7 mouse cellular contexts compared by ENCODE assay signal in genomic region chr15:67039421-67039907, GRCm38 (mm10).
DNase-seq lines count a peak whose midpoint lies in the region; ATAC-seq and TF ChIP-seq lines count a peak whose summit lies in the region.

No protein-coding gene starts in this region.

- ATAC-seq in hindbrain, embryonic 14.5 days (ENCODE audit: low FRiP score) = peak; percentile 64; the same call in 1 of the 2 replicates
- peak; percentile 82 for ATAC-seq in liver, embryonic 11.5 days (replicated peaks; ENCODE audit: low FRiP score)

- peak overlapping the region; percentile 51 for H3K4me2 ChIP-seq in hindbrain, embryonic 14.5 days (replicated peaks)
- H3K4me2 ChIP-seq in liver, embryonic 11.5 days = peak overlapping the region; percentile 66
- peak overlapping the region; percentile 69 for H3K4me2 ChIP-seq in myocyte (ENCODE audit: low read depth)

- TF ChIP-seq POLR2A in myocyte (IDR thresholded peaks at IDR 0.05; ENCODE audit: insufficient read length, low read depth) = peak; percentile 74

- H3K36me3 ChIP-seq in hindbrain, embryonic 14.5 days (replicated peaks; ENCODE audit: control insufficient read depth, insufficient read depth) = no peaks in the 10 kb centered on the region
- H3K36me3 ChIP-seq in liver, embryonic 11.5 days (ENCODE audit: control insufficient read depth, insufficient read depth, low read length) = no peaks in the 10 kb centered on the region
- no peaks in the 10 kb centered on the region for H3K36me3 ChIP-seq in myocyte (ENCODE audit: control insufficient read depth, insufficient read depth)

- H3K79me2 ChIP-seq in myocyte (ENCODE audit: control insufficient read depth, insufficient read depth) = no peaks in the 10 kb centered on the region

- peak; percentile 85 for DNase-seq in NIH3T3 (ENCODE audit: low read depth)
- DNase-seq in forelimb bud, embryonic 11.5 days (ENCODE audit: low read depth, low spot score) = peak; percentile 72
- peak; percentile 42 for DNase-seq in hindbrain, embryonic 14.5 days (ENCODE audit: low spot score)
- peak; percentile 70 for DNase-seq in liver, embryonic 11.5 days (ENCODE audit: low spot score)
- DNase-seq in testis, postnatal 10 days (ENCODE audit: low spot score) = peak; percentile 82

- H3K9me3 ChIP-seq in hindbrain, embryonic 14.5 days (ENCODE audit: control insufficient read depth, low read length) = no peaks in the 10 kb centered on the region
- H3K9me3 ChIP-seq in liver, embryonic 11.5 days (ENCODE audit: control insufficient read depth, low read length) = no peaks in the 10 kb centered on the region

- H3K9ac ChIP-seq in hindbrain, embryonic 14.5 days = peak overlapping the region; percentile 21
- H3K9ac ChIP-seq in liver, embryonic 11.5 days (ENCODE audit: low read depth, low read length) = peak overlapping the region; percentile 50

- 8% methylated on average over 16 of the region's 16 CpGs for WGBS in hindbrain, embryonic 14.5 days
- WGBS in liver, embryonic 11.5 days = under 1% methylated on average over 16 of the region's 16 CpGs

- no peaks in the 10 kb centered on the region for H3K27me3 ChIP-seq in hindbrain, embryonic 14.5 days (ENCODE audit: control insufficient read depth, insufficient read depth, low read length)
- H3K27me3 ChIP-seq in liver, embryonic 11.5 days (replicated peaks; ENCODE audit: control insufficient read depth, insufficient read depth, low read length) = no peaks in the 10 kb centered on the region
- no peaks in the 10 kb centered on the region for H3K27me3 ChIP-seq in myocyte (ENCODE audit: control insufficient read depth, insufficient read depth, insufficient read length)

- peak overlapping the region; percentile 59; the same call in 1 of the 2 replicates for H3K27ac ChIP-seq in brown adipose tissue, adult 24 weeks (replicated peaks; ENCODE audit: low read depth, low read length)
- H3K27ac ChIP-seq in hindbrain, embryonic 14.5 days = no peak overlapping the region
- no peak overlapping the region for H3K27ac ChIP-seq in liver, embryonic 11.5 days (ENCODE audit: low read depth, low read length)

- H3K4me3 ChIP-seq in brown adipose tissue, adult 24 weeks (ENCODE audit: insufficient read depth, low read depth, low read length) = peak overlapping the region; percentile 91
- peak overlapping the region; percentile 23 for H3K4me3 ChIP-seq in hindbrain, embryonic 14.5 days (replicated peaks; ENCODE audit: low read length)
- H3K4me3 ChIP-seq in liver, embryonic 11.5 days (ENCODE audit: low read depth, low read length) = peak overlapping the region; percentile 43
- peak overlapping the region; percentile 27 for H3K4me3 ChIP-seq in myocyte

- peaks cover 5% of the 10 kb centered on the region for H3K4me1 ChIP-seq in brown adipose tissue, adult 24 weeks (ENCODE audit: control insufficient read depth, insufficient read depth, insufficient read length, low read length)
- H3K4me1 ChIP-seq in hindbrain, embryonic 14.5 days (replicated peaks; ENCODE audit: control insufficient read depth, insufficient read depth, low read length) = 0 out of 2 replicates have a peak, but pooled peaks cover 5% of the 10 kb centered on the region
- H3K4me1 ChIP-seq in liver, embryonic 11.5 days (replicated peaks; ENCODE audit: control insufficient read depth, insufficient read depth, low read length) = peaks cover 5% of the 10 kb centered on the region

- no peak overlapping the region for H3ac ChIP-seq in myocyte (ENCODE audit: control insufficient read depth, insufficient read length)

TF ChIP-seq in myocyte, 11 proteins besides CTCF, POLR2A, EP300 and RAD21:
- TF ChIP-seq TCF3 (IDR thresholded peaks at IDR 0.05; ENCODE audit: insufficient read length, low read depth) = no peak
- no peak for TF ChIP-seq USF1 (IDR thresholded peaks at IDR 0.05; ENCODE audit: low read depth)
- TF ChIP-seq MAX (IDR thresholded peaks at IDR 0.05; ENCODE audit: low read depth) = no peak
- no peak for TF ChIP-seq CEBPB (IDR thresholded peaks at IDR 0.05; ENCODE audit: insufficient read depth, poor library complexity, severe bottlenecking)
- TF ChIP-seq SRF (IDR thresholded peaks at IDR 0.05; ENCODE audit: control insufficient read depth, insufficient read length, low read depth) = peak; percentile 12
- peak; percentile 85 for TF ChIP-seq POLR2AphosphoS2 (IDR thresholded peaks at IDR 0.05; ENCODE audit: insufficient read length, low read depth)
- TF ChIP-seq MYOD1 (IDR thresholded peaks at IDR 0.05; ENCODE audit: control insufficient read depth in 1 of 3, insufficient read length in 2 of 3, low read depth in 2 of 3) = peak in 1 of 3 experiments; percentile 31
- TF ChIP-seq MYOG (IDR thresholded peaks at IDR 0.05; ENCODE audit: control insufficient read depth in 1 of 3, insufficient read depth in 1 of 3, insufficient read length in 2 of 3, low read depth in 2 of 3) = peak in 1 of 3 experiments; percentile 42

Comparison
In these comparisons a context has a peak if more than half of its experiments do, and no peak if none do; other contexts are left out.
1. H3K4me3 ChIP-seq: peak in every context shown above with its lines; median percentile 91 in brown adipose tissue, adult 24 weeks; 43 in liver, embryonic 11.5 days; 27 in myocyte; 23 in hindbrain, embryonic 14.5 days.